Mouse (Mus musculus): ENCODE data around the gene C530008M17Rik. TPM values are rescaled to one million over a fixed set of nuclear protein-coding genes. Genes with fewer than 3 reads are reported as not detected.
A peak's percentile ranks its signal among the peaks of the same experiment; 100 is the strongest.

C530008M17Rik gene
- polyA plus RNA-seq, 1 experiment, result 26.5 TPM

DNA sequence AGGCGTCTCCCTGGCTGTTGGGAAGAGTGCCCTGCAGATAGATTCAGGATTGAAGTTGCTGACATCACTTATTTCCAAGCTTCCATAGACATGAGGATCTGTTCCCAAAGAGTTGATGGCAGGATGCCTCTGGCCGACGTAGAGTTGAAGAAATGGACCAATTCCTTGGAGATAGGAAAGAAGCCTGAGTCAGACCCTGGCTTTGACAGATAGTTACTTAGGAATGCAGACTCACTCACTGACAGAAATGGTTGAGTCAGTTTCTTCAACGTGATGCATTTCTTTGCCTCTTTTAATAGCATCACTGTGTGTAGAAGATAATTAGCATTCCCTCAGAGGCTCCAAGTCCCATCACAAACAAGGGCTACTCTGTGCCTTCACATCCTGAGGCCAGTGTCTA, 14.2 kb upstream of the C530008M17Rik start:
- no peaks in the 10 kb centered on the region for H3K4me1 ChIP-seq (ENCODE audit: control insufficient read depth, insufficient read depth, low read length)
- TF ChIP-seq POLR2A (IDR thresholded peaks at IDR 0.05; ENCODE audit: extremely low read depth, insufficient read depth, low read length) (no peak), CTCF (IDR thresholded peaks at IDR 0.05; ENCODE audit: extremely low read depth, insufficient read depth, low read length) (no peak)

DNA sequence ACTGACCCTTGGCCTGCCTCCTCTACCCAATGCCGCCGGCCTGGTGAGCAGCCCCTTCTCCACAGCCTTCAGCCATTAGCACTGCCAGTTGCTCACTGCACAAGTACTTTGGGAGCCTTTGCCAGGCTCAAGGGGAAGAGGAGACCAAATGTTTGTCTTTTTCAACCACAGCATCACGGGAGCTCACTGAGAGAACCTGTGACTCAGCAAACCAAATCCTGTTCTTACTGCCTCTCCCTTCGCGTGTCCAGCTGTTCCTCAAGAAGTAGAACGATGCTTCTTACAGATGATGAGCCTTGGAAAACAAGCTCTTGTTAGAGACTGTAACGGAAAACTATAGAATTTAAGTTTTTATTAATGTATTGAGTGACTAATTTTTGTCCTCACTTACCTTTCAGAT, 12.1 kb upstream of the C530008M17Rik start:
- H3K4me1 ChIP-seq (ENCODE audit: control insufficient read depth, insufficient read depth, low read length), result no peaks in the 10 kb centered on the region
- H3K4me3 ChIP-seq (ENCODE audit: insufficient read depth, low read length), result no peak overlapping the region
- no peak for TF ChIP-seq CTCF (IDR thresholded peaks at IDR 0.05; ENCODE audit: extremely low read depth, insufficient read depth, low read length)
- no peak for TF ChIP-seq POLR2A (IDR thresholded peaks at IDR 0.05; ENCODE audit: extremely low read depth, insufficient read depth, low read length)

More for the DNA sequence above, 14.2 kb upstream of the C530008M17Rik start:
- no peak overlapping the region for H3K4me3 ChIP-seq (ENCODE audit: insufficient read depth, low read length)
- no peak overlapping the region for H3K27ac ChIP-seq (ENCODE audit: insufficient read depth, low read length)

DNA sequence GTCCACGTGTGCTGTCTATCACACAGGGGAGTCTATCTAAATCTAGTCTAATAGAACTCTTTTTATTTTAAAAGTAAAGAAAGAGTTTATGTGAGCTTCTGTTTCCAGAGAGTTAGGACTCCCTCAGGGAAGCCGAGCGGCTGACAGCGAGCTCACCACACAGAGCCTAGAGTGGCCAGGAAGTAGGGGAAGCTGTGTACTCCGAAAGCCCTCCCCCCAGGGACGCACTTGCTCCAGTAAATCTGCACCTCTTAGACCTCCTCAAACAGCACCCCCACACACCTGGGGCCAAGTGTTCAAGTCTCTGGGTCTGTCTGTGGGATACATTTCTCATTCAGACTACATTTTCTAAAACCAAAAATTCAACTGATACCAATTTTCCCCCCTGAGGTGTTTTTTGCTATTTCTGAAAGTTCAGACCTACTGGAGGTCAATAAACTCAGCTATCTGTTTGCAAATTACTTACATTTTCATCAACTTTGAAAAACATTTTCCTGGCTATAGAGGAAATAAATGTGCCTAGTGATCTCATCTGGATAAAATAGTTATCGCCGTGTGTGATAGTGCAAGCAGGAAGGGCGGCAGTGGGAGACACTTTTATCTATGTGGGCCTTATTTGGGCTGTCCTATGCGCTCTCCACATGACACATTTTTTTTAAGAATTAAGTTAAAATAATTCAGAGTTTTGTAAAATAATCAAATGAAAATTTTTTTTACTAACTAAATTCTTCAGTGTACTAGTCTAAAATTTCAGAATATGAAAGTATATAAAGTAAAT, 11.0 kb upstream of the C530008M17Rik start:
- Histone ChIP-seq H3K27ac (ENCODE audit: insufficient read depth, low read length) (no peak overlapping the region), H3K4me1 (ENCODE audit: control insufficient read depth, insufficient read depth, low read length) (no peaks in the 10 kb centered on the region), H3K4me3 (ENCODE audit: insufficient read depth, low read length) (no peak overlapping the region)
- no peak for TF ChIP-seq CTCF (IDR thresholded peaks at IDR 0.05; ENCODE audit: extremely low read depth, insufficient read depth, low read length)

More for the DNA sequence above, 12.1 kb upstream of the C530008M17Rik start:
- no peak overlapping the region for H3K27ac ChIP-seq (ENCODE audit: insufficient read depth, low read length)

DNA sequence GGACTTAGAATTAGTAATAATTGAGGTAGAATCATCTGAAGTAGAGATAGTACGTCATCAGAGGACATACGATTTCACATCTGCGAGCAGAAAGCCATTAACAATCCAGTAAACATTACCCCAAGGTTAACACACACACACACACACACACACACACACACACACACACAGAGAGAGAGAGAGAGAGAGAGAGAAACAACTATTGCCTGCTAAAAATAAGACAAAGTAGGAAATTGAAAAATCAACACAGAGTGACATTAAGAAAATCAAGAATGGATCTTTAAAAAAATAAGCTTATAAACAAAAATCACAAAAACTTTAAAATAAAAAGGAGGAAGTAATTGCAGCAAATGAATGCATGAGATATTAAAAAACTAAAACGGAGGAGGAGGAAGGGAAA, 6.4 kb upstream of the C530008M17Rik start:
- TF ChIP-seq POLR2A (IDR thresholded peaks at IDR 0.05; ENCODE audit: extremely low read depth, insufficient read depth, low read length) (no peak), CTCF (IDR thresholded peaks at IDR 0.05; ENCODE audit: extremely low read depth, insufficient read depth, low read length) (no peak)
- Histone ChIP-seq H3K27ac (ENCODE audit: insufficient read depth, low read length) (no peak overlapping the region), H3K4me1 (ENCODE audit: control insufficient read depth, insufficient read depth, low read length) (no peaks in the 10 kb centered on the region), H3K4me3 (ENCODE audit: insufficient read depth, low read length) (no peak overlapping the region)

DNA sequence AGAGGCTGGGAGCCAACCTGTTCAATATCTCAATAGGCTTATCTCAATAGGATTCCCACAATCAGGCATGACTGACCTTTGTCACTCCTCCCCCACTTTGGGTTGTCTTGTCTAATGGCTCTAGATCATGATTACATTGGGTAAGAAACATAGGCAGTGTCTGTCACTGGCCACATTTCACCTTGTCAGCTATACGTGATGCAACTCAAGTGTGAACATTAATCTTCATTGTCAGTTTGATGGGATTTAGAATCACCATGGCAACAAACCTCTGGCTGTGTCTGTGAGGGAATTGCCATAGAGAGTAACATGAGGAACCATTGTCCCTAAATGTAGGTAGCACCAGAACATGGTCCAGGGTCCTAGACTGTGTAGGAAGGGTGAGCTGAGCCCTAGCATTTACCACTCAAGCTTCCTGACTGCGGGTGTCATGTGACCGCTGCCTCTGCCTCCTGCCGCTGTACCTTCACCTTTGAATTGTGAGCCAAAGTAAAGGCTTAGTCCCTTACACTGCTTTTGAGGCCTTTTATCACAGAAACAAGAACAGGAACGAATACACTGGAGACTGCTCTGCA, 5.1 kb upstream of the C530008M17Rik start:
- Histone ChIP-seq H3K4me3 (ENCODE audit: insufficient read depth, low read length) (no peak overlapping the region), H3K4me1 (ENCODE audit: control insufficient read depth, insufficient read depth, low read length) (no peaks in the 10 kb centered on the region), H3K27ac (ENCODE audit: insufficient read depth, low read length) (no peak overlapping the region)
- TF ChIP-seq POLR2A (IDR thresholded peaks at IDR 0.05; ENCODE audit: extremely low read depth, insufficient read depth, low read length), result no peak

DNA sequence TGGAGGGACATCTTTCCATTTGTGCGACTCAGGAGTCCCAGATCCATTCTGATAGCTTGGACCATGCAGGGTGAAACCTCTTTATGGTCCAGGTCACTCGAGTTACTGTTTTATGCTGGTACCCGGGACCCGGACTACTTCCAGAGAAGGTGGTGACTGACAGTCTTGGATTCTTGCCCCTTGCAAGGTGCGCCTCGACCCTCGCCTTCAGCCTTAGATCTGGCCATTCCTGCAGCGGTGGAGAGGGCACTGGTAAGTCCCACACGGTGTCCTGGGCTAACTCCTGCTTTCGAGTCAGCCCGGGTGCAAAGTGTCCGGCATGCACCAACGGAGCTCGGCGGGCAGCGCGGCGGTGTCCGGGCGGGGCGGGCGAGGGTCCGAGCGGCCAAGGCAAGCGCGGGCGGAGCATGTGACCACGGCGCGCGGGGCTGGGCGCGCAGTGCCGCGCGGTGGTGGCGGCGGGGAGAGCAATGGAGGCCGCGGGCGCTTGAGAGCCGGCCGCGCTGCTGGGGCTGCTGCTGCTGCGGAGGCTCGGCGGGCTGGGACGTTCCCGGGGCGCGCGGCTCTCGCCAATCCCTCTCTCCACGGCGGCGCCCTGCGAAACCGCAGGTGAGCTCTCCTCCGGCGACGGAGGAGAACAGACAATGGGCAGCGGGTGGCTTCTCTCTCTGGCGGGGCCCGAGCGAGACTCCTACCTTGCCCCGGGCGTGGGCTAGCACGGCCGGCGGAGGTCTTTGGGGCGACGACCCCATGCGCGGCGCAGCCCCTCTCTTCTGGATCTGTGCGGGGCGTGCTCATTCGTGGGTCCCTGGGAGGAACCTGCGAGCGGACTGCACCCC, 1.2 kb downstream of the C530008M17Rik start:
- H3K4me3 ChIP-seq (ENCODE audit: insufficient read depth, low read length), result peak overlapping the region; percentile 86
- TF ChIP-seq POLR2A (IDR thresholded peaks at IDR 0.05; ENCODE audit: extremely low read depth, insufficient read depth, low read length) (no peak), CTCF (IDR thresholded peaks at IDR 0.05; ENCODE audit: extremely low read depth, insufficient read depth, low read length) (0 out of 2 replicates have a peak, but pooled peaks have one; percentile 1)
- H3K4me1 ChIP-seq (ENCODE audit: control insufficient read depth, insufficient read depth, low read length), result peaks cover 2% of the 10 kb centered on the region; the same call in 1 of the 2 replicates
- peak overlapping the region; percentile 89 for H3K27ac ChIP-seq (ENCODE audit: insufficient read depth, low read length)

DNA sequence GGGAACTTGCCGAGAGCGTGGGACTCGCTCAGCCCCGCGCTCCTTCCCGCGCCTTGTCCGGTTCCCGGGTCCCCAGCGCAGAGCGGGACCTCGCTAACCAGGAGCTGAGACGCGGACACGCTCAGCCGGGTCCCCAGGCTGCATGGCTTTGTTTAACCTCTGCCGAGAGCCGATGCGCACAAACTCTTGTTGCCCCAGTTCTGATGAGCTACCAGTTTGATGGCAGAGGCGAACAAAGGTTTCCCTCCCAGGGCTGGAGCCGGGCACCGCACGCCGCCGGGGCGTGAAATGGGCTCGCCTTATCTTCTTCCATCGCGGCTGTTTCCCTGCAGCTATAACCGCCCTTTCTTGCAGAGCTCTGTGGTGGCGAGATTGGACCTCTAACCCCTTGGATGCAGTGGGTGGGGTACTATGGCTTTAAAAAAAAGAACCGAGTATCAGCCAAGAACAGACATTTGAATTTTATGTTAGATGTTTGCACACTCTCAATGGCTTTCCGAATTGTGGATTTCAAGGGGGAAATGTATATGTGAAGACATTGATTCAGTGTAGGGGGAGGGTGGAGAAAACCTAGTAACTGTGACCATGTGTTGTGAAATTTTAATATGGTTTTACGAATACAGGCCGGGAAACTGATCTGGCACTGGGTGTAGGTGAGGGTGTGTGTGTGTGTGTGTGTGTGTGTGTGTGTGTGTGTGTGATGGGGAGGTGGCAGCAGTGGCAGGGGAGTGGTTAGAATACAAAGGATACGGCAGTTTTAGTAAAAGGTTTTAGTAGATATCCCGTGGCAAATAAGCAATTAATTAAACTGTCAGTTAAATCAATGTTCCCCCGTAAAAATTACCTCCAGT, 2.0 kb downstream of the C530008M17Rik start:
- Histone ChIP-seq H3K27ac (ENCODE audit: insufficient read depth, low read length) (peak overlapping the region; percentile 89), H3K4me1 (ENCODE audit: control insufficient read depth, insufficient read depth, low read length) (peaks cover 2% of the 10 kb centered on the region; the same call in 1 of the 2 replicates), H3K4me3 (ENCODE audit: insufficient read depth, low read length) (peak overlapping the region; percentile 86)
- no peak for TF ChIP-seq CTCF (IDR thresholded peaks at IDR 0.05; ENCODE audit: extremely low read depth, insufficient read depth, low read length)
- no peak for TF ChIP-seq POLR2A (IDR thresholded peaks at IDR 0.05; ENCODE audit: extremely low read depth, insufficient read depth, low read length)

DNA sequence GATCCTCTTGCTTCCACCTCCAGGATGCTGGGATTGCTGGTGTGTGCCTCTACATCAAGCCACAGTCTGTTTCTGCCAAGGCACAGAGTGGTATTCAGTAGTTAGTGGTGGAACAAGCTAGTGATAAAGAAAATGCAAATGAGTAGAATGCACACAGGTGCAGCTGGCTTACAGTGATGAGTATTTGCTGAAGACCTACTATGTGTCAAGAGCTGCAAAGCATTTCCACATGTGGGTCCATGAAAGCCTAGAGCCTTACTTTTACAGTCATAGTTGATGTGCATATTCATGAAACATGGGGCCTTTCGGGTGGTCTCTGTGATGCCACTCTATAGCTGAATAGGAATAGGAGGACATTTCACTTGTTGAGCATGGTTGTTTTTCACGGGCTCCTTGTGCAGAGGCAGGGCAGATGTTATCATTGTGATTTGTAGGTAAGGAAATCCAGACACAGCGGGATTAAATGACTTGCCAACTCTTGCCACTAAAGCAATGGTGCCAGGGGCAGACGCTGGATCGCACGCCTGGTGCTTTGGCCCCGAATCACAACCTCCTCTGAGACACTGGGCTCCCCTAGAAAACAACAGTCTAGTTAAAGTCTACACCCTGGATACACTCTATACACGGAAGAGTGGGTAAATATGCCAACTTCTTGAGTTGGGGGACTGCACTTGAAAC, 3.8 kb downstream of the C530008M17Rik start:
- TF ChIP-seq POLR2A (IDR thresholded peaks at IDR 0.05; ENCODE audit: extremely low read depth, insufficient read depth, low read length) (no peak), CTCF (IDR thresholded peaks at IDR 0.05; ENCODE audit: extremely low read depth, insufficient read depth, low read length) (no peak)
- Histone ChIP-seq H3K4me3 (ENCODE audit: insufficient read depth, low read length) (no peak overlapping the region), H3K27ac (ENCODE audit: insufficient read depth, low read length) (no peak overlapping the region), H3K4me1 (ENCODE audit: control insufficient read depth, insufficient read depth, low read length) (peaks cover 2% of the 10 kb centered on the region; the same call in 1 of the 2 replicates)

All from cortical plate, adult 2 months (tissue).